Comparison of ENCODE assay signal across 25 mouse cellular contexts in the genomic region with DNA sequence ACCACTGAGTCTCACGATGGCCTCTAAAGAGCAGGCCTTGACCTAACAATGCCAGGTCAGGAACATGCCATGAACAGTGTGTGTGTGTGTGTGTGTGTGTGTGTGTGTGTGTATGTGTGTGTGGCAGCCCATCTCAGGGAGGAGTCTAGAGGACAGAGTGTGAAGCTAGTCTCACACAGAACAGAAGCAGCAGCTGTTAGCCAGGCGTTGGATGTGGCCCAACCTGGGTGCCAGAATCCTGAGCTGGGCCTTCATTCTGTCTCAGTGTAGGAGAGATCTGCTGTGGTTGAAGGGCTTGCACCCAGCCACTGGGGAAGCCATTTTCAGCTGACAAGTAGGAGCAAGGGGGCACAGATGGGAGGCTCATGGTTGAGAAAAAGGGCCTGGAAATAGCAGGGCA.
DNase-seq lines count a peak whose midpoint lies in the region; ATAC-seq and TF ChIP-seq lines count a peak whose summit lies in the region.
"Had no signal": no experiment of that assay in that cellular context is flagged by ENCODE, and none has a peak within 500 bp of the region (broad histone marks: within the 10 kb centered on the region; RNA-seq: fewer than 3 reads in every experiment).

No protein-coding gene starts in this region.

- TF ChIP-seq CTCF in gastrocnemius, adult 2 months (IDR thresholded peaks at IDR 0.05): no peak

- intact Hi-C loops in gastrocnemius, adult 2 months (cut with DNase I): no loop called here
- intact Hi-C loops in gastrocnemius, postnatal 14 days (cut with DNase I; ENCODE audit: low total_unique reads): no loop called here

- no peaks in the 10 kb centered on the region for H3K27me3 ChIP-seq in midbrain, embryonic 11.5 days (ENCODE audit: control insufficient read depth, insufficient read depth, low read length)
- H3K27me3 ChIP-seq: embryonic facial prominence, embryonic 13.5 days; embryonic facial prominence, embryonic 15.5 days; forebrain, embryonic 12.5 days had no signal

- WGBS in midbrain, embryonic 11.5 days: 68% methylated on average over 2 of the region's 2 CpGs

- no peak overlapping the region for H3K4me3 ChIP-seq in gastrocnemius, adult 2 months
- no peak overlapping the region for H3K4me3 ChIP-seq in midbrain, embryonic 11.5 days (ENCODE audit: low read depth, low read length)
- H3K4me3 ChIP-seq: embryonic facial prominence, embryonic 13.5 days; embryonic facial prominence, embryonic 15.5 days; erythroblast, embryonic 14.5 days; forebrain, embryonic 10.5 days; forebrain, embryonic 12.5 days had no signal

- no peaks in the 10 kb centered on the region for H3K4me1 ChIP-seq in midbrain, embryonic 11.5 days (ENCODE audit: control insufficient read depth, insufficient read depth, low read length)
- H3K4me1 ChIP-seq: embryonic facial prominence, embryonic 13.5 days; embryonic facial prominence, embryonic 15.5 days; forebrain, embryonic 10.5 days had no signal

- no peak overlapping the region for H3K4me2 ChIP-seq in midbrain, embryonic 11.5 days
- H3K4me2 ChIP-seq: embryonic facial prominence, embryonic 13.5 days; embryonic facial prominence, embryonic 15.5 days; forebrain, embryonic 12.5 days had no signal

- no peak overlapping the region for H3K27ac ChIP-seq in gastrocnemius, adult 2 months
- H3K27ac ChIP-seq in midbrain, embryonic 11.5 days (ENCODE audit: low read depth, low read length): no peak overlapping the region
- H3K27ac ChIP-seq: embryonic facial prominence, embryonic 13.5 days; embryonic facial prominence, embryonic 15.5 days; forebrain, embryonic 10.5 days; forebrain, embryonic 12.5 days had no signal

- H3K9me3 ChIP-seq in midbrain, embryonic 11.5 days (ENCODE audit: control insufficient read depth, low read length): no peaks in the 10 kb centered on the region
- H3K9me3 ChIP-seq: embryonic facial prominence, embryonic 13.5 days; embryonic facial prominence, embryonic 15.5 days; forebrain, embryonic 10.5 days; forebrain, embryonic 12.5 days had no signal

- peak; percentile 37 for DNase-seq in gastrocnemius, adult 2 months
- no peak for DNase-seq in gastrocnemius, postnatal 25 days
- DNase-seq in gastrocnemius, postnatal 14 days: peak; percentile 44
- DNase-seq in gastrocnemius, adult 18-20 months (ENCODE audit: low spot score): no peak
- peak; percentile 40 for DNase-seq in adipocyte (ENCODE audit: low spot score)
- DNase-seq in brain, adult 2 months (ENCODE audit: low read depth, low spot score): peak; percentile 53
- no peak for DNase-seq in spleen, postnatal 10 days (ENCODE audit: low spot score in 2 of 2)
- no peak for DNase-seq in midbrain, embryonic 11.5 days (ENCODE audit: low spot score, missing footprints)
- DNase-seq: adrenal gland, adult 8-10 months; adrenal gland, postnatal 14 days; adrenal gland, postnatal 36 days; cerebellum, adult 11 months; cerebellum, adult 18-20 months; cerebellum, adult 8-10 months; cerebellum, adult 9-11 months; cerebellum, postnatal 14 days; cerebellum, postnatal 36 days; embryo, embryonic 11 days had no signal

- no peak overlapping the region for H3K9ac ChIP-seq in midbrain, embryonic 11.5 days (ENCODE audit: low read length)
- H3K9ac ChIP-seq: embryonic facial prominence, embryonic 13.5 days; embryonic facial prominence, embryonic 15.5 days; forebrain, embryonic 12.5 days had no signal

- no peaks in the 10 kb centered on the region for H3K36me3 ChIP-seq in midbrain, embryonic 11.5 days (ENCODE audit: control insufficient read depth, insufficient read depth, low read length)
- H3K36me3 ChIP-seq: embryonic facial prominence, embryonic 13.5 days; embryonic facial prominence, embryonic 15.5 days; forebrain, embryonic 10.5 days; forebrain, embryonic 12.5 days had no signal

- no peak for ATAC-seq in midbrain, embryonic 11.5 days (ENCODE audit: low FRiP score)
- ATAC-seq: forebrain, embryonic 14.5 days; forebrain, embryonic 16.5 days had no signal

Comparison
In these comparisons a context has a peak if more than half of its experiments do, and no peak if none do; other contexts are left out.
1. DNase-seq: peak in gastrocnemius, adult 2 months (single experiment), gastrocnemius, postnatal 14 days (single experiment), adipocyte (single experiment) and brain, adult 2 months (single experiment); none in gastrocnemius, postnatal 25 days (single experiment), gastrocnemius, adult 18-20 months (single experiment), spleen, postnatal 10 days (0 of 2) and midbrain, embryonic 11.5 days (single experiment).